Mouse (Mus musculus): Measurements from ENCODE around the gene Adgrf1.
A peak's percentile ranks its signal among the peaks of the same experiment; 100 is the strongest.

Adgrf1 gene

GRCm38 (mm10) chr17:43270161-43270560 lies at the start of gene Adgrf1:
Gene Adgrf1 (plus strand): TSS chr17:43270329.
- DNase-seq (ENCODE audit: low spot score) = no peak

GRCm38 (mm10) chr17:43226101-43226500 lies 44.0 kb upstream of the Adgrf1 start:
- DNase-seq (ENCODE audit: low spot score) = no peak

GRCm38 (mm10) chr17:43229621-43230513 lies 40.3 kb upstream of the Adgrf1 start:
- peak; percentile 49 for DNase-seq (ENCODE audit: low spot score)

GRCm38 (mm10) chr17:43230821-43231220 lies 39.3 kb upstream of the Adgrf1 start:
- DNase-seq (ENCODE audit: low spot score) = no peak

GRCm38 (mm10) chr17:43232769-43233168 lies 37.4 kb upstream of the Adgrf1 start:
- no peak for DNase-seq (ENCODE audit: low spot score)

GRCm38 (mm10) chr17:43236656-43237250 lies 33.4 kb upstream of the Adgrf1 start:
- no peak for DNase-seq (ENCODE audit: low spot score)

GRCm38 (mm10) chr17:43239035-43239434 lies 31.1 kb upstream of the Adgrf1 start:
- DNase-seq (ENCODE audit: low spot score) = no peak

GRCm38 (mm10) chr17:43241134-43241533 lies 29.0 kb upstream of the Adgrf1 start:
- DNase-seq (ENCODE audit: low spot score) = peak; percentile 49

- no peak for DNase-seq (ENCODE audit: low spot score)
These were observed 27.5 kb upstream of the Adgrf1 start for GRCm38 (mm10) chr17:43242609-43243008.

GRCm38 (mm10) chr17:43245364-43245763 lies 24.8 kb upstream of the Adgrf1 start:
- DNase-seq (ENCODE audit: low spot score) = no peak

GRCm38 (mm10) chr17:43247245-43247644 lies 22.9 kb upstream of the Adgrf1 start:
- DNase-seq (ENCODE audit: low spot score) = no peak

GRCm38 (mm10) chr17:43249645-43250044 lies 20.5 kb upstream of the Adgrf1 start:
- no peak for DNase-seq (ENCODE audit: low spot score)

GRCm38 (mm10) chr17:43251249-43252125 lies 18.6 kb upstream of the Adgrf1 start:
- no peak for DNase-seq (ENCODE audit: low spot score)

GRCm38 (mm10) chr17:43252846-43253245 lies 17.3 kb upstream of the Adgrf1 start:
- no peak for DNase-seq (ENCODE audit: low spot score)

GRCm38 (mm10) chr17:43254261-43254660 lies 15.9 kb upstream of the Adgrf1 start:
- no peak for DNase-seq (ENCODE audit: low spot score)

GRCm38 (mm10) chr17:43256536-43257135 lies 13.5 kb upstream of the Adgrf1 start:
- DNase-seq (ENCODE audit: low spot score) = no peak

- no peak for DNase-seq (ENCODE audit: low spot score)
These were observed 12.4 kb upstream of the Adgrf1 start for GRCm38 (mm10) chr17:43257699-43258098.

- no peak for DNase-seq (ENCODE audit: low spot score)
These were observed 8.2 kb upstream of the Adgrf1 start for GRCm38 (mm10) chr17:43261937-43262336.

- no peak for DNase-seq (ENCODE audit: low spot score)
These were observed 5.4 kb upstream of the Adgrf1 start for GRCm38 (mm10) chr17:43264739-43265138.

- peak; percentile 80 for DNase-seq (ENCODE audit: low spot score)
These were observed 4.8 kb upstream of the Adgrf1 start for GRCm38 (mm10) chr17:43265178-43265837.

GRCm38 (mm10) chr17:43265944-43266343 lies 4.2 kb upstream of the Adgrf1 start:
- no peak for DNase-seq (ENCODE audit: low spot score)

Measured in ovary, postnatal 14 days (tissue).